10 mouse cellular contexts compared by ENCODE assay signal in genomic region chr2:163353731-163354130, GRCm38 (mm10). TPM values are rescaled to one million over a fixed set of nuclear protein-coding genes. Genes with fewer than 3 reads are reported as not detected.
DNase-seq lines count a peak whose midpoint lies in the region; ATAC-seq and TF ChIP-seq lines count a peak whose summit lies in the region.
"Had no signal": no experiment of that assay in that cellular context is flagged by ENCODE, and none has a peak within 500 bp of the region (broad histone marks: within the 10 kb centered on the region; RNA-seq: fewer than 3 reads in every experiment).

No protein-coding gene starts in this region.

- no peaks in the 10 kb centered on the region for H3K27me3 ChIP-seq in hindbrain, embryonic 10.5 days (ENCODE audit: insufficient read depth, poor library complexity, severe bottlenecking)
- H3K27me3 ChIP-seq in hindbrain, embryonic 11.5 days (ENCODE audit: control insufficient read depth, insufficient read depth, low read length): no peaks in the 10 kb centered on the region
- H3K27me3 ChIP-seq in intestine, embryonic 16.5 days (replicated peaks; ENCODE audit: control insufficient read depth, insufficient read depth, low read length): no peaks in the 10 kb centered on the region
- H3K27me3 ChIP-seq: midbrain, embryonic 12.5 days had no signal

- no peak for DNase-seq in hindbrain, embryonic 10.5 days (ENCODE audit: low spot score)
- DNase-seq in hindbrain, embryonic 11.5 days (ENCODE audit: low spot score): no peak
- DNase-seq in ES-E14 (ENCODE audit: low read depth, low spot score): no peak
- DNase-seq in gastrocnemius, postnatal 36 days: peak; percentile 38 to 39
- DNase-seq in cerebellum, adult 11-12 months: no peak
- no peak for DNase-seq in ovary, postnatal 36 days (ENCODE audit: low spot score)
- DNase-seq in B cell, adult 2 months: no peak
- DNase-seq: cerebellum, postnatal 25 days had no signal

- peaks cover 11% of the 10 kb centered on the region for H3K4me1 ChIP-seq in hindbrain, embryonic 10.5 days (replicated peaks)
- H3K4me1 ChIP-seq in hindbrain, embryonic 11.5 days (replicated peaks; ENCODE audit: control insufficient read depth, insufficient read depth, low read length): no peaks in the 10 kb centered on the region
- 0 out of 4 replicates have a peak, but pooled peaks cover 0 to 2% of the 10 kb centered on the region in 2 experiments for H3K4me1 ChIP-seq in ES-E14 (ENCODE audit: control insufficient read depth in 2 of 2, insufficient read depth in 2 of 2, low read length in 2 of 2, poor library complexity in 1 of 2)
- H3K4me1 ChIP-seq in intestine, embryonic 16.5 days (ENCODE audit: control insufficient read depth, insufficient read depth, low read length): peaks cover 10% of the 10 kb centered on the region; the same call in 1 of the 2 replicates
- H3K4me1 ChIP-seq: midbrain, embryonic 12.5 days had no signal

- H3K4me2 ChIP-seq in hindbrain, embryonic 11.5 days (replicated peaks; ENCODE audit: low read depth, low read length): no peak overlapping the region
- H3K4me2 ChIP-seq in intestine, embryonic 16.5 days (ENCODE audit: low read depth, low read length): no peak overlapping the region
- H3K4me2 ChIP-seq: midbrain, embryonic 12.5 days had no signal

- no peak overlapping the region for H3K4me3 ChIP-seq in hindbrain, embryonic 10.5 days
- H3K4me3 ChIP-seq in hindbrain, embryonic 11.5 days (ENCODE audit: low read depth, low read length): no peak overlapping the region
- H3K4me3 ChIP-seq in ES-E14 (ENCODE audit: insufficient read depth in 1 of 2, low read depth in 1 of 2, low read length in 2 of 2, poor library complexity in 1 of 2, severe bottlenecking in 1 of 2): 0 out of 4 replicates have a peak overlapping the region, but pooled peaks of 1 of the 2 experiments have one; percentile 3
- H3K4me3 ChIP-seq in intestine, embryonic 16.5 days (ENCODE audit: low read length): no peak overlapping the region
- H3K4me3 ChIP-seq: midbrain, embryonic 12.5 days had no signal

- no peak overlapping the region for H3K9ac ChIP-seq in hindbrain, embryonic 11.5 days (ENCODE audit: low read depth, low read length)
- no peak overlapping the region for H3K9ac ChIP-seq in ES-E14 (ENCODE audit: insufficient read depth, low read depth, low read length, poor library complexity, severe bottlenecking)
- H3K9ac ChIP-seq in intestine, embryonic 16.5 days (ENCODE audit: low read depth, low read length): no peak overlapping the region
- H3K9ac ChIP-seq: midbrain, embryonic 12.5 days had no signal

- intact Hi-C loops in gastrocnemius, postnatal 36 days (cut with DNase I): no loop called here

- in situ Hi-C loops in ES-E14 (cut with MboI; ENCODE audit: low sequenced_read_pairs in 2 of 2, unreplicated experiment in 2 of 2): no loop called here

- 26% methylated on average over 7 of the region's 7 CpGs for WGBS in hindbrain, embryonic 10.5 days
- 24% methylated on average over 7 of the region's 7 CpGs for WGBS in hindbrain, embryonic 11.5 days
- WGBS in intestine, embryonic 16.5 days: 16% methylated on average over 7 of the region's 7 CpGs

- no peaks in the 10 kb centered on the region for H3K36me3 ChIP-seq in hindbrain, embryonic 10.5 days
- no peaks in the 10 kb centered on the region for H3K36me3 ChIP-seq in hindbrain, embryonic 11.5 days (ENCODE audit: control insufficient read depth, insufficient read depth, low read length)
- H3K36me3 ChIP-seq in ES-E14 (ENCODE audit: control insufficient read depth, insufficient read depth, low read length, poor library complexity, severe bottlenecking): no peaks in the 10 kb centered on the region
- no peaks in the 10 kb centered on the region for H3K36me3 ChIP-seq in intestine, embryonic 16.5 days (ENCODE audit: control insufficient read depth, insufficient read depth, low read length)
- H3K36me3 ChIP-seq: midbrain, embryonic 12.5 days had no signal

- H3K9me3 ChIP-seq in hindbrain, embryonic 10.5 days: no peaks in the 10 kb centered on the region
- H3K9me3 ChIP-seq in hindbrain, embryonic 11.5 days (ENCODE audit: control insufficient read depth, low read length): no peaks in the 10 kb centered on the region
- no peaks in the 10 kb centered on the region for H3K9me3 ChIP-seq in ES-E14 (ENCODE audit: control insufficient read depth, insufficient read depth, low read depth, low read length)
- H3K9me3 ChIP-seq in intestine, embryonic 16.5 days (ENCODE audit: control insufficient read depth, low read length): no peaks in the 10 kb centered on the region
- H3K9me3 ChIP-seq: midbrain, embryonic 12.5 days had no signal

- no peak for ATAC-seq in hindbrain, embryonic 11.5 days (ENCODE audit: low FRiP score)
- peak; percentile 72 for ATAC-seq in intestine, embryonic 16.5 days

- H3K27ac ChIP-seq in hindbrain, embryonic 10.5 days: 0 out of 2 replicates have a peak overlapping the region, but pooled peaks have one; percentile 6
- no peak overlapping the region for H3K27ac ChIP-seq in hindbrain, embryonic 11.5 days (ENCODE audit: low read depth, low read length)
- no peak overlapping the region for H3K27ac ChIP-seq in ES-E14 (ENCODE audit: insufficient read depth, low read depth, low read length, poor library complexity, severe bottlenecking)
- H3K27ac ChIP-seq in intestine, embryonic 16.5 days (ENCODE audit: low read length): peak overlapping the region; percentile 50
- H3K27ac ChIP-seq: midbrain, embryonic 12.5 days had no signal

TF ChIP-seq in ES-E14, 5 proteins besides CTCF, POLR2A, EP300 and RAD21:
- TF ChIP-seq HCFC1 (IDR thresholded peaks at IDR 0.05; ENCODE audit: borderline replicate concordance, insufficient read depth, low read length): no peak
- TF ChIP-seq MAFK (IDR thresholded peaks at IDR 0.05; ENCODE audit: insufficient read depth, low read depth, low read length): peak; percentile 83

RNA-seq across cellular contexts. Expression of gene Jph2, which starts 44.1 kb away (rescaled TPM):
- 0.75 and 0.81 TPM in 2 replicates for polyA plus RNA-seq in hindbrain, embryonic 10.5 days (2016; fragmentation: Nextera tagmentation; extraction: Ambion mirVana)
- 0.32 and 0.43 TPM in 2 replicates for polyA plus RNA-seq in hindbrain, embryonic 11.5 days (2014; fragmentation: Nextera tagmentation; extraction: Ambion mirVana)
- 3.0 and 7.7 TPM in 2 replicates for total RNA-seq in ES-E14 (2012; rRNA removed)
- total RNA-seq in gastrocnemius, postnatal 36 days (2021): 100 to 1,000 TPM; 427 to 468 TPM
- polyA plus RNA-seq in intestine, embryonic 16.5 days (2015; fragmentation: Nextera tagmentation; extraction: Ambion mirVana): 6.3 and 7.5 TPM in 2 replicates

Comparison
In these comparisons a context has a peak if more than half of its experiments do, and no peak if none do; other contexts are left out.
1. H3K27ac ChIP-seq: peak in hindbrain, embryonic 10.5 days (single experiment) and intestine, embryonic 16.5 days (single experiment); none in hindbrain, embryonic 11.5 days (single experiment) and ES-E14 (single experiment).
2. DNase-seq: peak in gastrocnemius, postnatal 36 days (2 of 2); none in hindbrain, embryonic 10.5 days (single experiment), hindbrain, embryonic 11.5 days (single experiment), ES-E14 (single experiment), cerebellum, adult 11-12 months (single experiment), ovary, postnatal 36 days (single experiment) and B cell, adult 2 months (0 of 2).